Comparison of ENCODE assay signal across 22 mouse cellular contexts in the genomic region with DNA sequence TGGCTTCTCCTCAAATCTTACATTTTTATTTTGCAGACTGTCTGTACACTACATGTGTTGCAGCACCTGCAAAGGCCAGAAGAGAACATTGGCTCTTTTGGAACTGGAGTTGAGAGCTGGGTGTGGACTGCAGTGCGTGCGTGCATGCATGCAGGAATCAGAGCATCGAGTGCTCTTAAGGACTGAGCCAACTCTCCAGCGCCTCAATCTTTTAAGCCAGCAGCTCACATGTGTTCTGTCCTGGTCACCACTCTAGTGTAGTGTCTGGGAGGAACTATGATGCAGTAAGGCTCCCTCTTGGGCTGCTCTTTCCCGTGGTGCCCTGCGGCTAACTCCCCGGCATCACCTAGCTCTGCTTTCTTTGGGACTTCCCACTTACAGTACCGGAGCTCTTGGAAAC. TPM values are rescaled to one million over a fixed set of nuclear protein-coding genes. Genes with fewer than 3 reads are reported as not detected.
DNase-seq lines count a peak whose midpoint lies in the region; ATAC-seq and TF ChIP-seq lines count a peak whose summit lies in the region.
"Had no signal": no experiment of that assay in that cellular context is flagged by ENCODE, and none has a peak within 500 bp of the region (broad histone marks: within the 10 kb centered on the region; RNA-seq: fewer than 3 reads in every experiment).

No protein-coding gene starts in this region.

- no peak for ATAC-seq in cerebellum, adult (ENCODE audit: insufficient number of reproducible peaks, low FRiP score, low TSS enrichment)
- ATAC-seq in lung, postnatal 0 days, result peak; percentile 58
- ATAC-seq: activated CD4-positive, CD25-positive, alpha-beta regulatory T cell, adult 4 months; CD4-positive, CD25-positive, alpha-beta regulatory T cell, adult 4 months; forebrain, embryonic 13.5 days; forebrain, embryonic 15.5 days; forebrain, postnatal 0 days; Patski had no signal

- no peaks in the 10 kb centered on the region for H3K9me3 ChIP-seq in lung, postnatal 0 days (ENCODE audit: low read length)
- H3K9me3 ChIP-seq: embryonic facial prominence, embryonic 10.5 days; embryonic facial prominence, embryonic 12.5 days; forebrain, embryonic 13.5 days; forebrain, embryonic 15.5 days; G1E had no signal

- H3K27ac ChIP-seq in lung, postnatal 0 days (ENCODE audit: low read length), result peak overlapping the region; percentile 66
- H3K27ac ChIP-seq: embryonic facial prominence, embryonic 10.5 days; embryonic facial prominence, embryonic 12.5 days; forebrain, embryonic 13.5 days; forebrain, embryonic 15.5 days had no signal

- no peaks in the 10 kb centered on the region for H3K36me3 ChIP-seq in lung, postnatal 0 days (ENCODE audit: insufficient read depth, low read length)

- no peak overlapping the region for H3K4me2 ChIP-seq in lung, postnatal 0 days (replicated peaks; ENCODE audit: low read depth, low read length)
- H3K4me2 ChIP-seq: embryonic facial prominence, embryonic 12.5 days; forebrain, embryonic 13.5 days; forebrain, embryonic 15.5 days had no signal

- DNase-seq in cerebellum, adult 11 months, result peak; percentile 13
- no peak for DNase-seq in cerebellum, postnatal 4 days (ENCODE audit: low spot score in 2 of 2)
- DNase-seq in cerebellum, adult 9-10 months, result peak; percentile 32
- peak; percentile 10 to 20 for DNase-seq in cerebellum, postnatal 25 days
- no peak for DNase-seq in cerebellum, adult 18-20 months
- DNase-seq in lung, postnatal 0 days (ENCODE audit: low spot score), result peak; percentile 57
- DNase-seq in lung, adult 2 months, result no peak
- DNase-seq: adrenal gland, adult 8-10 months; adrenal gland, postnatal 14 days; adrenal gland, postnatal 36 days; B cell, adult 2 months; forebrain, postnatal 0 days had no signal

- no peak overlapping the region for H3K9ac ChIP-seq in lung, postnatal 0 days (replicated peaks; ENCODE audit: low read depth)
- H3K9ac ChIP-seq: embryonic facial prominence, embryonic 12.5 days; forebrain, embryonic 13.5 days; forebrain, embryonic 15.5 days; forebrain, postnatal 0 days had no signal

- 0 out of 2 replicates have a peak, but pooled peaks have one; percentile 17 for TF ChIP-seq EP300 in lung, postnatal 0 days (IDR thresholded peaks at IDR 0.05)

- no peak for TF ChIP-seq CTCF in lung, postnatal 0 days (IDR thresholded peaks at IDR 0.05)
- TF ChIP-seq CTCF in lung, adult 2 months (IDR thresholded peaks at IDR 0.05; ENCODE audit: insufficient read depth, low read length), result no peak

- no peak for TF ChIP-seq POLR2A in lung, adult 2 months (IDR thresholded peaks at IDR 0.05; ENCODE audit: borderline replicate concordance, extremely low read depth, low read depth, low read length)

- no peak overlapping the region for H3K4me3 ChIP-seq in lung, postnatal 0 days (ENCODE audit: low read depth, low read length)
- H3K4me3 ChIP-seq in lung, adult 2 months (replicated peaks; ENCODE audit: extremely low read depth, low read depth, low read length), result no peak overlapping the region
- H3K4me3 ChIP-seq: embryonic facial prominence, embryonic 10.5 days; embryonic facial prominence, embryonic 12.5 days; forebrain, embryonic 13.5 days; forebrain, embryonic 15.5 days had no signal

- 53% methylated on average over 8 of the region's 8 CpGs for WGBS in lung, postnatal 0 days
- 70% methylated on average over 8 of the region's 8 CpGs for WGBS in lung, adult 2 months

- no peaks in the 10 kb centered on the region for H3K27me3 ChIP-seq in lung, postnatal 0 days (replicated peaks; ENCODE audit: insufficient read depth, low read length)
- H3K27me3 ChIP-seq: CH12.LX; embryonic facial prominence, embryonic 12.5 days; forebrain, embryonic 13.5 days; forebrain, embryonic 15.5 days; Patski had no signal

- H3K4me1 ChIP-seq in lung, postnatal 0 days (ENCODE audit: insufficient read depth, low read depth, low read length), result peaks cover 14% of the 10 kb centered on the region; the same call in 1 of the 2 replicates
- peaks cover 9% of the 10 kb centered on the region for H3K4me1 ChIP-seq in lung, adult 2 months (ENCODE audit: control insufficient read depth, insufficient read depth, low read length)

RNA-seq across cellular contexts. Expression of a gene that starts 1.8 kb away (rescaled TPM):
- polyA plus RNA-seq in lung, postnatal 0 days (2015; fragmentation: Nextera tagmentation; extraction: Ambion mirVana), result 9.3 and 9.4 TPM in 2 replicates
- 13.4 and 15.3 TPM in 2 replicates for polyA plus RNA-seq in lung, adult 2 months (2012; rRNA removed)

RNA-seq across cellular contexts. Expression of a gene that starts 56.5 kb away (rescaled TPM):
- polyA plus RNA-seq in lung, postnatal 0 days (2015; fragmentation: Nextera tagmentation; extraction: Ambion mirVana), result 3.0 and 3.4 TPM in 2 replicates
- polyA plus RNA-seq in lung, adult 2 months (2012; rRNA removed), result 35.5 and 39.7 TPM in 2 replicates
- polyA plus RNA-seq: G1E, Patski had no signal

Comparison
In these comparisons a context has a peak if more than half of its experiments do, and no peak if none do; other contexts are left out.
1. DNase-seq: peak in cerebellum, adult 11 months (single experiment), cerebellum, adult 9-10 months (single experiment), cerebellum, postnatal 25 days (2 of 2) and lung, postnatal 0 days (single experiment); none in cerebellum, postnatal 4 days (0 of 2), cerebellum, adult 18-20 months (0 of 2) and lung, adult 2 months (single experiment).